ENCODE assay signal across 28 mouse cellular contexts in genomic region chr3:52922411-52922810, GRCm38 (mm10).
"Had no signal": no experiment of that assay in that cellular context is flagged by ENCODE, and none has a peak within 500 bp of the region (broad histone marks: within the 10 kb centered on the region; RNA-seq: fewer than 3 reads in every experiment).

No protein-coding gene starts in this region.

- H3K4me2 ChIP-seq: heart, embryonic 11.5 days; heart, embryonic 13.5 days; heart, embryonic 15.5 days; hindbrain, embryonic 13.5 days; hindbrain, embryonic 15.5 days; kidney, embryonic 15.5 days; limb, embryonic 13.5 days; limb, embryonic 15.5 days; liver, embryonic 11.5 days; liver, embryonic 13.5 days had no signal

- H3K4me1 ChIP-seq: heart, embryonic 15.5 days; hindbrain, embryonic 13.5 days; hindbrain, embryonic 15.5 days; kidney, embryonic 15.5 days; limb, embryonic 13.5 days; limb, embryonic 15.5 days; liver, embryonic 13.5 days had no signal

- H3K9me3 ChIP-seq: hindbrain, embryonic 15.5 days; limb, embryonic 15.5 days; liver, embryonic 13.5 days had no signal

- H3K27me3 ChIP-seq: heart, embryonic 13.5 days; heart, embryonic 15.5 days; hindbrain, embryonic 13.5 days; hindbrain, embryonic 15.5 days; kidney, embryonic 15.5 days; limb, embryonic 13.5 days; limb, embryonic 15.5 days; liver, embryonic 13.5 days had no signal

- H3K36me3 ChIP-seq: heart, embryonic 13.5 days; heart, embryonic 15.5 days; hindbrain, embryonic 13.5 days; hindbrain, embryonic 15.5 days; kidney, embryonic 15.5 days; limb, embryonic 13.5 days; limb, embryonic 15.5 days; liver, embryonic 13.5 days had no signal

- H3K4me3 ChIP-seq: gastrocnemius, adult 2 months; heart, adult 2 months; heart, embryonic 13.5 days; heart, embryonic 15.5 days; hindbrain, embryonic 13.5 days; hindbrain, embryonic 15.5 days; kidney, embryonic 15.5 days; limb, embryonic 13.5 days; limb, embryonic 15.5 days; liver, embryonic 13.5 days had no signal

- DNase-seq: gastrocnemius, adult 2 months; gastrocnemius, postnatal 10 days; gastrocnemius, postnatal 25 days; heart, adult 11 months; heart, adult 2 months; heart, postnatal 14 days; heart, postnatal 36 days; kidney, adult 11 months; kidney, adult 2 months; kidney, adult 9 months; kidney, postnatal 14 days; kidney, postnatal 36 days; layer of hippocampus, adult 9-11 months; layer of hippocampus, postnatal 36 days; left cerebral cortex, postnatal 4 days; liver, embryonic 13.5 days had no signal

- H3K9ac ChIP-seq: heart, embryonic 13.5 days; heart, embryonic 15.5 days; hindbrain, embryonic 13.5 days; hindbrain, embryonic 15.5 days; kidney, embryonic 15.5 days; limb, embryonic 13.5 days; limb, embryonic 15.5 days; liver, embryonic 13.5 days had no signal

- H3K27ac ChIP-seq: gastrocnemius, adult 2 months; heart, adult 2 months; heart, embryonic 13.5 days; heart, embryonic 15.5 days; hindbrain, embryonic 13.5 days; hindbrain, embryonic 15.5 days; hindbrain, postnatal 0 days; kidney, embryonic 15.5 days; kidney, postnatal 0 days; limb, embryonic 13.5 days; limb, embryonic 15.5 days; liver, embryonic 13.5 days had no signal

- ATAC-seq: hindbrain, postnatal 0 days; intestine, embryonic 16.5 days had no signal
